Mouse (Mus musculus): ENCODE results near the gene Phb.

DNA sequence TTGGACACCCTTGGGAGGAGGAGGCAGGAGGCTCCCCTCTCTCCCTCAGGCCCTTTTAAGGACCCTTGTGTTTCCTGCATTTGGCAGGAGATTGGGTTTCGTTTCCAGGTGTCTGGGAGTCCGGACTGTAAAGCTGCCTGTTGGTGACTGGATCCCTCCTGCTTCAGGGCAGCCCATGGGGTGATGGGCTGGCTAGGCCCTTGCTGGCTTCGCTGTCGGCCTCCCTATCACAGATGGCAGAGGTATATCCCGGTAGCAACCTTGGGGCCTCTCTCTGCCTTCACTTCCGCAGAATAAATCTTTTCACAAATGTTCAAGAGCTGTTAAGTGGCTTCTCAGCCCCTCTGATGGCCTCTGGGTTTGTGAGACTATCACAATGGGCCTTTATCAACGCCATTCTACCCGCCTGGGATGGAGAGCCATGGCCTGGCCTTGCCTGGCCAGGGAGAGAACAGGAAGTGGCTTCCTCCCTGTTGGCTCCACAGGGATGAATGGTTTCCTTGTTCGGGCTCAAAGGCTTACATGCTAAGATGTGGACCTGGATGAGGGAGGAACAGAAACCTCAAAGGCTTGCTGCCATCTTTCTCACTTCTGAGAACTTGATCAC lies 15.3 kb downstream of the Phb start:
- no peak for TF ChIP-seq POLR2A (IDR thresholded peaks at IDR 0.05; ENCODE audit: borderline replicate concordance, extremely low read depth, low read depth, low read length)
- TF ChIP-seq CTCF (IDR thresholded peaks at IDR 0.05; ENCODE audit: insufficient read depth, low read length), result no peak

Measured in lung, adult 2 months (tissue).